Mouse (Mus musculus): ENCODE data around the gene Msmp. TPM values are rescaled to one million over a fixed set of nuclear protein-coding genes. Genes with fewer than 3 reads are reported as not detected.
"Not testable (repeated sequence)": the region's sequence is repeated elsewhere in the genome, so short reads cannot be mapped to it uniquely, and the experiment has no call there.

The Msmp gene
- total RNA-seq, 2 experiments from 2014 or later: not detected

GRCm38 (mm10) chr4:43596597-43596996, 12.3 kb upstream of the Msmp start:
- not testable (repeated sequence) for DNase-seq (ENCODE audit: low spot score in 2 of 2)

- no peak for DNase-seq (ENCODE audit: low spot score in 2 of 2)
Measured at GRCm38 (mm10) chr4:43593453-43593852, 9.2 kb upstream of the Msmp start.

- no peak for DNase-seq (ENCODE audit: low spot score in 2 of 2)
Measured at GRCm38 (mm10) chr4:43591961-43592360, 7.7 kb upstream of the Msmp start.

GRCm38 (mm10) chr4:43591543-43591942, 7.2 kb upstream of the Msmp start:
- DNase-seq (ENCODE audit: low spot score in 2 of 2): no peak

GRCm38 (mm10) chr4:43587681-43588080, 3.4 kb upstream of the Msmp start:
- no peak for DNase-seq (ENCODE audit: low spot score in 2 of 2)

- no peak for DNase-seq (ENCODE audit: low spot score in 2 of 2)
Measured at GRCm38 (mm10) chr4:43586411-43586810, 2.1 kb upstream of the Msmp start.

GRCm38 (mm10) chr4:43585682-43586081, 1.4 kb upstream of the Msmp start:
- no peak for DNase-seq (ENCODE audit: low spot score in 2 of 2)

- DNase-seq (ENCODE audit: low spot score in 2 of 2): no peak
Measured at GRCm38 (mm10) chr4:43583421-43583820, 873 bp downstream of the Msmp start.

- DNase-seq (ENCODE audit: low spot score in 2 of 2): no peak
Measured at GRCm38 (mm10) chr4:43582241-43582640, 2.1 kb downstream of the Msmp start.

- no peak for DNase-seq (ENCODE audit: low spot score in 2 of 2)
Measured at GRCm38 (mm10) chr4:43581381-43581780, 2.9 kb downstream of the Msmp start.

GRCm38 (mm10) chr4:43580721-43581120, 3.6 kb downstream of the Msmp start:
- no peak for DNase-seq (ENCODE audit: low spot score in 2 of 2)

GRCm38 (mm10) chr4:43579731-43580130, 4.6 kb downstream of the Msmp start:
- DNase-seq (ENCODE audit: low spot score in 2 of 2): no peak

GRCm38 (mm10) chr4:43579256-43579655, 5.0 kb downstream of the Msmp start:
- DNase-seq (ENCODE audit: low spot score in 2 of 2): no peak

GRCm38 (mm10) chr4:43578376-43579204, 5.7 kb downstream of the Msmp start, which contains the start of the genes Rgp1 and Gba2:
Gene Rgp1, plus strand, starts transcription at chr4:43578715.
Gene Gba2, minus strand, starts transcription at chr4:43578873.
- DNase-seq (ENCODE audit: low spot score in 2 of 2): peak; percentile 82 to 91

- no peak for DNase-seq (ENCODE audit: low spot score in 2 of 2)
Measured at GRCm38 (mm10) chr4:43577237-43577881, 6.9 kb downstream of the Msmp start.

- no peak for DNase-seq (ENCODE audit: low spot score in 2 of 2)
Measured at GRCm38 (mm10) chr4:43575356-43575755, 8.9 kb downstream of the Msmp start.

- no peak for DNase-seq (ENCODE audit: low spot score in 2 of 2)
Measured at GRCm38 (mm10) chr4:43573561-43573960, 10.7 kb downstream of the Msmp start.

GRCm38 (mm10) chr4:43571395-43572045, 12.8 kb downstream of the Msmp start:
- DNase-seq (ENCODE audit: low spot score in 2 of 2): no peak

- no peak for DNase-seq (ENCODE audit: low spot score in 2 of 2)
Measured at GRCm38 (mm10) chr4:43567140-43567539, 17.2 kb downstream of the Msmp start.

- no peak for DNase-seq (ENCODE audit: low spot score in 2 of 2)
Measured at GRCm38 (mm10) chr4:43564231-43564630, 20.1 kb downstream of the Msmp start.

- DNase-seq (ENCODE audit: low spot score in 2 of 2): no peak
Measured at GRCm38 (mm10) chr4:43563601-43563875, 20.8 kb downstream of the Msmp start.

Data from left cerebral cortex, adult 18-20 months (tissue).